Mouse (Mus musculus) embryo, embryonic 10.5 days (tissue): ENCODE results near the gene Abcd2.
A peak's percentile ranks its signal among the peaks of the same experiment; 100 is the strongest.

Source experiments
- DNase-seq: peaks from one replicate; pipeline ENCODE4 v3.0.0-alpha.2; 2015; ENCODE audit warnings: low spot score

Abcd2 gene

GRCm38 (mm10) chr15:91161153-91161552 lies 30.4 kb downstream of the Abcd2 start:
- DNase-seq, result no peak

GRCm38 (mm10) chr15:91153311-91153710 lies 38.3 kb downstream of the Abcd2 start:
- DNase-seq, result no peak

- DNase-seq, result no peak
Observed at GRCm38 (mm10) chr15:91152592-91152991, 39.0 kb downstream of the Abcd2 start.

GRCm38 (mm10) chr15:91124584-91124983 lies 67.0 kb downstream of the Abcd2 start:
- DNase-seq, result peak; percentile 12

- DNase-seq, result no peak
Observed at GRCm38 (mm10) chr15:91112555-91113209, 78.9 kb downstream of the Abcd2 start.

- DNase-seq, result no peak
Observed at GRCm38 (mm10) chr15:91108102-91108659, 83.4 kb downstream of the Abcd2 start.

- DNase-seq, result peak; percentile 42
Observed at GRCm38 (mm10) chr15:91104934-91105333, 86.7 kb downstream of the Abcd2 start.

- no peak for DNase-seq
Observed at GRCm38 (mm10) chr15:91104276-91104675, 87.3 kb downstream of the Abcd2 start.

GRCm38 (mm10) chr15:91103814-91104213 lies 87.8 kb downstream of the Abcd2 start:
- no peak for DNase-seq

GRCm38 (mm10) chr15:91103305-91103704 lies 88.3 kb downstream of the Abcd2 start:
- no peak for DNase-seq

- no peak for DNase-seq
Observed at GRCm38 (mm10) chr15:91096606-91097005, 95.0 kb downstream of the Abcd2 start.
